Mouse (Mus musculus): ENCODE measurements around the gene Cdc42bpg.

Cdc42bpg gene

GRCm38 (mm10) chr19:6280554-6280953 lies 25.7 kb upstream of the Cdc42bpg start:
- Histone ChIP-seq H3K4me3 (replicated peaks; ENCODE audit: low read length) (peak overlapping the region; percentile 30; the same call in 1 of the 2 replicates), H3K4me1 (replicated peaks; ENCODE audit: low read depth, low read length) (peaks cover 89% of the 10 kb centered on the region)
- TF ChIP-seq NANOG (IDR thresholded peaks at IDR 0.05; ENCODE audit: borderline replicate concordance, low read length) (no peak), POU5F1 (IDR thresholded peaks at IDR 0.05; ENCODE audit: borderline replicate concordance, low read length) (no peak), CTCF (conservative IDR thresholded peaks at IDR 0.05; ENCODE audit: low read length) (no peak)

GRCm38 (mm10) chr19:6281122-6282020 lies 24.9 kb upstream of the Cdc42bpg start:
- TF ChIP-seq CTCF (conservative IDR thresholded peaks at IDR 0.05; ENCODE audit: low read length) (no peak), NANOG (IDR thresholded peaks at IDR 0.05; ENCODE audit: borderline replicate concordance, low read length) (peak; percentile 59), POU5F1 (IDR thresholded peaks at IDR 0.05; ENCODE audit: borderline replicate concordance, low read length) (no peak)
- peaks cover 80% of the 10 kb centered on the region for H3K36me3 ChIP-seq (ENCODE audit: insufficient read depth, low read length)
- H3K27me3 ChIP-seq (ENCODE audit: insufficient read depth, low read length), result no peaks in the 10 kb centered on the region
- H3K9me3 ChIP-seq (ENCODE audit: low read length), result no peaks in the 10 kb centered on the region
- peak overlapping the region; percentile 30 for H3K4me3 ChIP-seq (replicated peaks; ENCODE audit: low read length)
- peaks cover 90% of the 10 kb centered on the region for H3K4me1 ChIP-seq (replicated peaks; ENCODE audit: low read depth, low read length)

More at GRCm38 (mm10) chr19:6280554-6280953, 25.7 kb upstream of the Cdc42bpg start:
- peaks cover 72% of the 10 kb centered on the region for H3K36me3 ChIP-seq (ENCODE audit: insufficient read depth, low read length)
- H3K27me3 ChIP-seq (ENCODE audit: insufficient read depth, low read length), result no peaks in the 10 kb centered on the region
- H3K9me3 ChIP-seq (ENCODE audit: low read length), result no peaks in the 10 kb centered on the region

GRCm38 (mm10) chr19:6283001-6283400 lies 23.3 kb upstream of the Cdc42bpg start:
- Histone ChIP-seq H3K9me3 (ENCODE audit: low read length) (no peaks in the 10 kb centered on the region), H3K27me3 (ENCODE audit: insufficient read depth, low read length) (no peaks in the 10 kb centered on the region), H3K4me1 (replicated peaks; ENCODE audit: low read depth, low read length) (peaks cover 99% of the 10 kb centered on the region), H3K36me3 (ENCODE audit: insufficient read depth, low read length) (peaks cover 96% of the 10 kb centered on the region), H3K4me3 (replicated peaks; ENCODE audit: low read length) (no peak overlapping the region)
- no peak for TF ChIP-seq POU5F1 (IDR thresholded peaks at IDR 0.05; ENCODE audit: borderline replicate concordance, low read length)
- no peak for TF ChIP-seq CTCF (conservative IDR thresholded peaks at IDR 0.05; ENCODE audit: low read length)
- no peak for TF ChIP-seq NANOG (IDR thresholded peaks at IDR 0.05; ENCODE audit: borderline replicate concordance, low read length)

- Histone ChIP-seq H3K9me3 (ENCODE audit: low read length) (no peaks in the 10 kb centered on the region), H3K4me1 (replicated peaks; ENCODE audit: low read depth, low read length) (peaks cover 98% of the 10 kb centered on the region), H3K27me3 (ENCODE audit: insufficient read depth, low read length) (no peaks in the 10 kb centered on the region), H3K4me3 (replicated peaks; ENCODE audit: low read length) (peak overlapping the region; percentile 27), H3K36me3 (ENCODE audit: insufficient read depth, low read length) (peaks cover 100% of the 10 kb centered on the region)
- TF ChIP-seq NANOG (IDR thresholded peaks at IDR 0.05; ENCODE audit: borderline replicate concordance, low read length) (no peak), CTCF (conservative IDR thresholded peaks at IDR 0.05; ENCODE audit: low read length) (no peak), POU5F1 (IDR thresholded peaks at IDR 0.05; ENCODE audit: borderline replicate concordance, low read length) (no peak)
Measured at GRCm38 (mm10) chr19:6284502-6284901, 21.8 kb upstream of the Cdc42bpg start.

GRCm38 (mm10) chr19:6285226-6285625 lies 21.0 kb upstream of the Cdc42bpg start:
- no peak for TF ChIP-seq CTCF (conservative IDR thresholded peaks at IDR 0.05; ENCODE audit: low read length)
- TF ChIP-seq POU5F1 (IDR thresholded peaks at IDR 0.05; ENCODE audit: borderline replicate concordance, low read length), result no peak
- TF ChIP-seq NANOG (IDR thresholded peaks at IDR 0.05; ENCODE audit: borderline replicate concordance, low read length), result no peak

GRCm38 (mm10) chr19:6285632-6286433 lies 20.4 kb upstream of the Cdc42bpg start:
- no peaks in the 10 kb centered on the region for H3K27me3 ChIP-seq (ENCODE audit: insufficient read depth, low read length)
- peaks cover 96% of the 10 kb centered on the region for H3K36me3 ChIP-seq (ENCODE audit: insufficient read depth, low read length)
- H3K4me3 ChIP-seq (replicated peaks; ENCODE audit: low read length), result no peak overlapping the region
- H3K4me1 ChIP-seq (replicated peaks; ENCODE audit: low read depth, low read length), result peaks cover 96% of the 10 kb centered on the region
- no peaks in the 10 kb centered on the region for H3K9me3 ChIP-seq (ENCODE audit: low read length)
- TF ChIP-seq CTCF (conservative IDR thresholded peaks at IDR 0.05; ENCODE audit: low read length), result no peak

More at GRCm38 (mm10) chr19:6285226-6285625, 21.0 kb upstream of the Cdc42bpg start:
- 0 out of 2 replicates have a peak overlapping the region, but pooled peaks have one; percentile 27 for H3K4me3 ChIP-seq (replicated peaks; ENCODE audit: low read length)
- peaks cover 100% of the 10 kb centered on the region for H3K36me3 ChIP-seq (ENCODE audit: insufficient read depth, low read length)
- H3K4me1 ChIP-seq (replicated peaks; ENCODE audit: low read depth, low read length), result peaks cover 98% of the 10 kb centered on the region
- no peaks in the 10 kb centered on the region for H3K9me3 ChIP-seq (ENCODE audit: low read length)
- H3K27me3 ChIP-seq (ENCODE audit: insufficient read depth, low read length), result no peaks in the 10 kb centered on the region

- peaks cover 96% of the 10 kb centered on the region for H3K4me1 ChIP-seq (replicated peaks; ENCODE audit: low read depth, low read length)
- H3K36me3 ChIP-seq (ENCODE audit: insufficient read depth, low read length), result peaks cover 94% of the 10 kb centered on the region
- no peak for TF ChIP-seq POU5F1 (IDR thresholded peaks at IDR 0.05; ENCODE audit: borderline replicate concordance, low read length)
- 0 out of 2 replicates have a peak overlapping the region, but pooled peaks have one; percentile 11 for H3K4me3 ChIP-seq (replicated peaks; ENCODE audit: low read length)
- no peaks in the 10 kb centered on the region for H3K9me3 ChIP-seq (ENCODE audit: low read length)
- H3K27me3 ChIP-seq (ENCODE audit: insufficient read depth, low read length), result no peaks in the 10 kb centered on the region
Measured at GRCm38 (mm10) chr19:6286434-6287401, 19.5 kb upstream of the Cdc42bpg start.

Measured in E14TG2a.4 (cell line).